Mouse (Mus musculus): Measurements from ENCODE around the gene Dlg2.

GRCm38 (mm10) chr7:91716696-91717095 lies 1240.2 kb downstream of the Dlg2 start:
- TF ChIP-seq CTCF (IDR thresholded peaks at IDR 0.05; ENCODE audit: borderline replicate concordance, control insufficient read depth, extremely low read depth, insufficient read depth, low read length, poor library complexity) (no peak), POLR2A (IDR thresholded peaks at IDR 0.05; ENCODE audit: control insufficient read depth, extremely low read depth, insufficient read depth, low read length, poor library complexity) (no peak)
